Mouse (Mus musculus) CD8-positive naive resting alpha-beta T cell, adult 2 months (primary cell): ENCODE data around the gene Tnrc6a.

Experiments
- DNase-seq, 2 experiments: peaks; one replicate each; pipeline ENCODE4 v3.0.0; 2022; ENCODE audit warnings: low read depth in 2 of 2, low spot score in 2 of 2

The Tnrc6a gene

DNA sequence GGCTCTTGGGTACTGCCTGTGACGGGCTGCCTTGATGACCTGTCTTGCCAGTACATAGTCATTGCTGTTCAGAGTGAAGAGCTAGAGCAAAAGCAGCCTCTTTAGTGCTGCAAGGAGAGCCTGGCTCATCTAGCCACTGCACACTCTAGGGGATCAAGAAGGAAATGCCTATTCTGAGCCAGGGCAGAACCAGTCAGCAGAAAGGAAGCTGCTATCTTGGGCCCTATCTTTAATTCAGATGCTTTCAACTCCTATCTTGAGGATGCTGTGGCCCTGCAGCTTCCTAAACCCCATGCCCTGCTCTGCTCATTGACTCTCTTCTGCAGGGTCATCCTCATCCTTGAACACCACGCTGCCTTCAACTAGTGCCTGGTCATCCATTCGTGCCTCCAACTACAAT, 64.8 kb downstream of the Tnrc6a start:
- DNase-seq: no peak

DNA sequence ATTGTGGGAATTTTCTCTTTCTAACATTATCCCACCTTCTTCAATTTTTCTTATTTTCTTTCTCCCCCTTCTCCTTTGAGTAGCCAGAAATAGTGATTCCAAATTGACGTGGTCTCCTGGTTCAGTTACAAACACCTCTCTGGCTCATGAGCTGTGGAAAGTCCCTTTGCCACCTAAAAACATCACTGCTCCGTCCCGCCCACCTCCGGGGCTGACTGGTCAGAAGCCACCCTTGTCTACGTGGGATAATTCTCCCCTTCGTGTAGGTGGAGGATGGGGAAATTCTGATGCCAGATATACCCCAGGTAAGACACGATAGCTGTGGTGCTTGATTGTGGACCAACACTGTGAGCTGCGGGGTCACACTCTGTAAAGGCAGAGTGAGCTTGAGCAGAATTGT, 66.1 kb downstream of the Tnrc6a start:
- no peak for DNase-seq

DNA sequence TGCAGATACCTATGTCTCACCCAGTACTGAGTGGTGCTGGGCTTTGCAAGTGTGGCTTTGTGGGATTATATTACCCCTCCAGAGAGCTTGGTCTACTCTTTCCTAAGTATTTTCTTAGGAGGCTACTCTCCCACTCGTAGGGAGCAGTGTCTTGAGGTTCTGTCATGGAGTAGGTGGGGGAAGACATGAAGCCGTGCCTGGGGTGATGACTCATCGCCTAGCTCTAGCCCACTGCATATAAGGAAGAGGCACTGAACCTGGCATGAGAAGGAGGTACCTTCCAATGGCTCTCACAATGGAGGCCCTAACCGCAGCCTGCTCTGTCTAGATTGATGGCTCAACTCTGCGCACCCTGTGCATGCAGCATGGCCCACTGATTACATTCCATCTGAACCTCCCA, 68.0 kb downstream of the Tnrc6a start:
- DNase-seq: no peak

DNA sequence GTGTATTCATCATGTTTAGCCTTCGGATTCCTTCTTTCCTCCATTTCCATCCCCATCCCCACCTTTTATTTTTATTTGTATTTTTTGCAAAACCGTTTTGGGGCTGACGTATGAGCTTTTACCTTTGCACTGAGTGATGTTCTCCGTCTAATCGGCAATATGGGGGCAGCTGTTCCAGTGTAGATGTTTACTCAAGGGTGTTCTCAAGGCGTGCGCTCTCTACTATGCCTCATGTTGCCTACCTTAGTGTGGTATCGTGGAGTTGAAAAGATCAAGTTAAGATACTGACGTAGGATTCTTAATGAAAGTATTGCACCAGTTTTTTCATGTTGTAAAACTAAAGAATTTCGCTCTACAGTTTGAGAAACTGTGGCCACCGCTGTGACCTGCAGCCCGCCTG, 69.5 kb downstream of the Tnrc6a start:
- DNase-seq: no peak

DNA sequence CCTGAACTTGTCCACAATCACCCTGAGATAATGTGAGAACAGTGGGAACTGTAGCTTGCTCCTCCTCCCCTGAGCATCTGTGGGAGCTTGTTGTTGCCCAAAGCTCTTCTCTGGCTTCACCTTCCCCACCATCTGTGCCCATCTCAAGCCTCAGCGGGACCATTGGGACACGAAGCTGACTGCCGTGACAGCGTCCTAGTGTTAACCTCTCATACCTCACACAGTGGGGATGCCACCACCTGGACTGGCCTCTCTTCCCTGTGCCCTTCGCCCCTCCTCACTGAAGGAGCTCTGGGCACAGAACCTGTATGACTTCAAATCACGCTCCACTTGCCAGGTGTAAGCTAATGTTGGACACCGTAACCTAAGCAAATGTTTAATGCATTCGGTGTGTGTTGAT, 71.0 kb downstream of the Tnrc6a start:
- no peak for DNase-seq

DNA sequence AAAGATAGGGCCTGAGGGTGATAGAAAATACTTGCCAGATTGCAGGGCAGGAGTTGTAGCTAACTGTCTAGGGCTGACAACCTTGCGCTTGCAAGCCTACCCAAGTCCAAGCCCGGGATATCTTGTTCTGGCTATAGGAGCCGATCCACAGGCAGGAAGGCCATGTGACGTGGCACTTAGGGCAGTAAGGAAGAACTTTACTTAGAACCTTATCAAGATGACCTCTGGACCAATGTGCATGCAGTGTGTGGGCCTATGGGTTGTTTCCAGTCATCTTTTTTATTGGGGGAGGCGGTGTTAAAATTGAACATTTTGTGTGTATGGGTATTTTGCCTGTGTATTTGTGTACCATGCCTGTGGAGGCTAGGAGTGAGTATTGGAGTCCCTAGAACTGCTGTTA, 72.7 kb downstream of the Tnrc6a start:
- DNase-seq: no peak

DNA sequence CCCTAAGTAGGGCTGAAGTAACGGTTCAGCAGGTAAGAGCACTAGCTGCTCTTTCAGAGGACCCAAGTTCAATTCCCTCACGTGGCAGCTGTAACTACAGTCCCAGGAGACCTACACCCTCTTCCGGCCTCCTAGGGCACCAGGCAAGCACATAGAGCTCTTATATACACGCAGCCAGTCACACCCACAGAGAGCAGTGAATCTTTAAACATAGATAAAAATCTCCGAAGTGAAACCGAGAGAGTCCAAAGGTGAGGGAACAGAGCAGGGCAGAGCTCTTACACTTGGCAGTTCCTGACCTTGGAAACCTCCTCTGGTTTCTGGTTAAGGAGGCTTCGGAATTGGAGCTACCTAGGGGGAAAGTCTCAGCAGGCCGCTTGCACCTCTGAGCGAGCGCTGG, 75.0 kb downstream of the Tnrc6a start:
- no peak for DNase-seq

DNA sequence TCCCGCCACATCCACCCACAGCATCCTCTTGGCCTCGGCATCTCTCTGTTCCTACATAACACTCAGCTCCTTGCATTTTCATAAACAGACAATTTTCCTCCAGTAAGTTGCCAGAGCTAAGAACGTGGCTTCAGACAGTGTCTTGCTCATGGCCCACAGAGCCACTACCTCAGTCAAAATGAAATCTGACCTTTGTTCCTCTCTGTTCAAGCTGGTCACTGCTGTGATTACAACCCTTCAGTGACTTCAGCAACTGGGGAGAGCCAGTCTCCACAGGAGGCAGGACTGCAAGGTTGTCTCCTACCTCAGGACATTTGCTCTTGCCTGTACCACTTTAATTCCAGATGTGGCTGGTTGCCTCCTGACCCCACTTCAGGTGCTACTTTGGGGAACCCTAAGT, 75.5 kb downstream of the Tnrc6a start:
- DNase-seq: no peak

DNA sequence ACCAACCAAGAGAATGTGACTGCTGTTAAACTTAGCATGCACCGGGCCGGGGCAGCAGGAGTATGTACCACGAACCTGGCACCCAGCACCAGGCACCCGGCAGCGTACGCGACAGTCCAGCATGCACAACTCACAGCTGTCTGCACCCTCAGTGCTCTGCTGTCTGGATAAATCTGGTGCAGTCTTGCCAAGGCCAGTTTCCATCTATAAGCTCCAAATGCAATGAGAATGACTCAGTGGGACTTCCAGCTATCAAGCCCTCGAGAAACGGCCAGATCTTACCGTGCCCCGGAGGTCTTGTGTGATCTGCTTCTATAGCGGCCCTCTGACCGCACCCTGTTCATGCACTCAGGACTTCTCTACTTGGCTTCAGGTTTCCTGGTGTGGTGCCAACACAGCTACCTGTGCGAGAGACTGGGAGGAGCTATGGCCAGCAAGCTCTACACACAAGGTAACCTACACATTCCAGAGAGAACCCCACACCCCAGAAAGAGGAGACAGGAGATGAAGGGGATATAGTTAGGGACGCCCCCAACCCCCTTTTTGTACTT, 76.0 kb downstream of the Tnrc6a start:
- DNase-seq: no peak

DNA sequence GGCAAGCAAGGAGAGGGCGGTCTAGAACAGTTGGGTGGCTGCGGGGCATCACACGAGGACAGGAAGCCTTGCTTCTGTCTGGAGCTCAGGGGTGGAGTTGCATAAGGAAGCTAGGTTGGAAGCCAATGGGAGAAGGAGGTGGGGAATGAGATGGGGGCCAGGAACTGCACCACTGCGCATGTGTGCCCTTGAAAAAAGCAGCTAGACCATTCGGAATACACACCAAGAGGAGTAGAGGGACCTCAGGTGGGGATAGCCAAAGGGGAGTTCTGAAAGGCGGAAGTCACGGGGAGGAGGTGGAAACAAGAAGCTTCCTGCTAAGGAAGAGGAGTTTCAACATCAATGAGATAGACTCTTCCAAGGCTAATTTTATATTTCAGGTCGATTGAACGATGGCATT, 77.0 kb downstream of the Tnrc6a start:
- no peak for DNase-seq

DNA sequence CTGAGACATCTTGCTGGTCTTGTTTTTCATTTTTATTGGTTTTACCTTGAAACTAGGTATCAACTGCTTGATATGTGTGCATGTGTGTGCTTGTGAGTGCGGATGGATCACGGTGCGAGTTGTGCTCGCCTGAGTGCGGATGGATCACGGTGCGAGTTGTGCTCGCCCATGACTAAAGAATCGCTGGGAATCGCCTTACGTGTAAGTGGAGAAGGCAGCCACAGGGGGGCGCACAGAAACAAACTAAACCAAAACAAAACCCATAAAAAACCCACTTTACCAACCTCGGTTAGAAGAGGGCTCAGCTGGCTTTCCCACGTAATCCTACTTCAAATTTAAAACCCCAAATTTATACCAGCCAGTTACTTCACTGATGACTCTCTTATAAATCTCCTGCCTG, 81.6 kb downstream of the Tnrc6a start:
- peak; percentile 10 to 39 for DNase-seq

DNA sequence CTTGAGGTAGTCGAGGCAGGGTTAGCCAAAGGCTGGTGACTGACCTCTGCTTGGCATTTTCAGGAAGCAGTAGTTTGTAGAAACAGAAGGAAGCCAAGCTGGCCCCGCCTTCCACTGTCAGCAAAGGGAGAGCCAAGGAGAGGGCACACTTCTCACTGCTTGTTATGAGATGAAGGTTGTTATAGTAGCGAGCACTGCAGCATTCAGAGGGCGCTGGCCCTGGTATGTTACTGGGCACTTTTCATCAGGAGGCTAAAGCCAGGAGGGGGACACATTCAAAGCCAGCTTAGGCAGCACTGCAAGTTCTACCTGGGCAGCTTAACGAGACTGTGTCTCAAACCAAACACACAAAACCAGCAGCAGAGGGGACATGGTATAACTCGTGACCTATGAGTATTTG, 83.9 kb downstream of the Tnrc6a start:
- no peak for DNase-seq

DNA sequence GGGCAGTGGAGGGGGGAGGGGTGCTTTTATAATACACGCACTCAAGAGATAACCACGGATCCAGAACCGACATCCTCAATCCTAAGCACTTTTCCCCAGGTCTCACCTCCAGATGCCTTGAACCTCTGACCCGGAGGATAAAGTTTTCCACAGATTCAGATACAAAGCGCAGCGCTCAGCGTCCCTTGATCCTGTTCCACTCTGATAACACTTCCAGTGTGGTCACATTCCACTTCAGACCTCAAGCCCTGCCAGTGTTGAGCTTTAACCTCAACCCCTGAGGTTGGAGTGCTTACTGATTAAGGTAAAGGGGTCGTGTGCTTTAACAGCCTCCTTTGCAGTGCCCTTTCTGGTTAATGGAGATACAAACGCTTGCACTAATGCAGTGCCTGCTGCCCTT, 86.2 kb downstream of the Tnrc6a start:
- DNase-seq: no peak

DNA sequence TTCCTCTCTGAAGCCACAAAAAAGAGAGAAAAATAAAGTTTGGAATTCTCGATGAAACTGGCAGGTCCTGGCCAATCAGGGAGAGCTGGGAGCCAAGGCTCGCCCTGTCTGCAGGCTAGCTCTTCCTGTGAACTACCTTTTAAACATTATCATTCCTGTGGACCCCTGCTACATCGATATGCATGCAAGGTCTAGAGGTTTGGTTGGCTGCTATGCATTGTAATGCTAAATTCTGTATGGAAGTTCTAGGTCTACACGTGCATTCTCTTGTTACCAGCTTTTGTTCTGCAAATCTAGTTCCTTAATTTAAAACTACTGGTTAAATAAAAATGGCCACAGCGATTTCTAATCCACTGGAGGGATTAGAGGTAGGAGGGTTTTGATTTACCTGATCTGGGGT, 87.8 kb downstream of the Tnrc6a start:
- DNase-seq: no peak

DNA sequence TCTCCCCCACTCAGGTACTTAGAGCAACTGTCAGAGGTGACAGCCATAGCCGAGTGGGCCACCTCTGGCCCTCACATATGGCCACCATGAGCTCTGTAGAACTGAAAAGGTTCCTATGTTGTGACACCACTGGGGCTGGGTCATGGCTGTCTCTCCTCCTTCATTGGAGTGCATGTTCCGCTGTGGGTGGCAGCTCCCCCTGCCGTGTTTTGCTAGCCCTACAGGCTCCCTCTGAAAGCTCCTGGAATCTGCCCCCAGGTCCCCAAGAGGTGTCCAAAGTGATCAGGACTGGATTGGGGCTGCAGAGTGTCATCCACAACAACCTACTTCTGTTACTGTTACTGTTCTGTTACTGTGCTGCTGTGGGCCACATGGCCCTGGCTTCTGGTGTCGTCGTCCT, 88.6 kb downstream of the Tnrc6a start:
- no peak for DNase-seq

DNA sequence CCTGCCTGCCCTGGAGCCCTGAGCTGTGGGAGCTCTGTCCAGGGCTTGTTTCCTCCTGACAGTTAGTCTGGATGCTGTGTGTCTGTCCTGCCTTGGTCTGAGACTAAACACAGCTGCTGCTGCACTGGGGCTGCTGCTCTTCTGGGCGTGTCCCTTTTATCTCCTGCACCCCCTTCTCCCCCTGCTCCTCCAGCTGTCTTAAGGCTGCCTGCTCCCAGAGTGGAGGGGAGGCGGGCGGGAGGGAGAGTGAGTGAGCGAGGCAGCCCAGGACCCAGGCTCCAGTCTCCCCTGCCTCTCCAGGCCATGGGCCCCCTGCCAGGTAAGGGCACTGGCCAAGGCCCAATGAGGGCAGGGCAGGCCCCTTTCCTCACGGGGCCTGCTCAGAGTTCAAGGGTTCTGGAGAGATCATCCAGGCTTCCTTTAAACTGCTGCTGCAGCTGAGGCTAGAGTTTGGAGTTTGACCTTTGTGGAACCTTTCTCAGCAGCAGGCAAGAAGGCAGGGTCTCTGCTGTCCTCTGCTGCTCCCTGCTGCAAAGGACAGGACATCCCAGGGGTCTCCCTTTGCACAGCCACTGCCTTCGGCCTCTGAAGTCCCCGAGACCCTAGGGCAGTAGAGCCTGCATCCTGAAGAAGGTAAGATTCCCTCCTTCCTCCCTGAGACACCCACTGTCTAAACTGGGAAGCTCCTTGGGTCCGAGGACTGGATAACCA, 90.8 kb downstream of the Tnrc6a start, which contains the start of gene Slc5a11:
Gene Slc5a11, plus strand, starts transcription at position 416 of the 711 bp plus-strand sequence.
- DNase-seq: no peak

DNA sequence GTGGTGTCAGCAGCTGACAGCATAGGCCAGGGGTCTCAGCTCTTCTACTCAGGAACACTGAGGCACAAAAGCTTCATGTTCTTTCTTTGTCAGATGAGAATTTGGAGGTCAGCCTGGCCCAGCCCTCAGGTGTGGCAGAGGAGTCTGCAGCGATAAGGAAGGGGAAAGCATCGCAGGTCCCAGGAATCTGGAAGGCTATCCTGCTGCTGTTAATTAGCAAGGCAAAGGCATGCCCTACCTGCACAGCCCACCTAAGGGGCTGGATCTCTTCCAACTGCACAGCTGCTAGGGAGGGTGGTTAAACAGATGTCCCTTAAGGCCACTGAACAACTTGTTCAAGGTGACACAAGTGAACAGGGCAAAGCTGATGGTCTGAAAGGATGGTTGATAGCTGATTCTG, 91.5 kb downstream of the Tnrc6a start:
- no peak for DNase-seq

DNA sequence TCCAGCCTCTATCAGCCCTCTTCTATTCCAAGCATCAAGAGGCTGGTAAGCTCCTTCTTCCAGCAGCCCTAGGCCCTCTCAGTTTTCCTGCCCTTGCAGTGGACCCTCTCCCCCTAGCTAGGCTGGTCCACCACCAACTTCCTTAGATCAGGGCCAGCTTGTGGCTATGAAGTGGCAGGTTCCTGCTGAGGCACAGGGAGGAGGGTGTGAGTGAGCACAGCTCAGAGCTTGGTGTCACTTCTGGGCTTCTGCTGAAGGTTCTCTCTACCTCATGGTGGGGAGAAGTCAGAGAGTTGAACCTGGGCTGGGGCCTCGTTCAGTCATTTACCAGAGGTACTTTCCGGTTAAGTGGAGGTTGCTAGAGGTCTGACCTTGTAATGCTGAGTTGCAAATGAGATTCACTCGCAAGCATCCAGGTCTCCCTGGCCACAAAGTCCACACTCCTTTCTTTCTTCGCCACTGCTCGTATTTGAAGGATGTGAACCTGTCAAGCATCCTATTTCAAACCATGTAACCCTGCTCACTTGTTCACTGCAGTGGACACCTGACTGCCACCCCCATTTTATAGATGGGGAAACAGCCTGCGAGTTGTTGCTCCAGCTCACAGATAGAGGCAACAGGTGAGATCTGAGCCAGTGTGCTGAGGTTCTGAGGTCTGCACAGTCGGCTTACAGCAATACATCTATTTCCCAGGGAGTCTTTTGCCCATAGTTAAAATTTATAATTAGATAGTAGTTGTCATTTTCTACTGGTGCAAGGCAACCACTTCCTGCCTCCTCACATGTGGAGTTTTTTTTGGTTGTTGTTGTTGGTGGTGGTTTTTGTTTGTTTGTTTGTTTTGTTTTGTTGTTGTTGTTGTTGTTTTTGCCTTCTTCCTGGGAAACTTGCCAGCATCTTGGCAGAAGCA, 94.0 kb downstream of the Tnrc6a start:
- DNase-seq: no peak

DNA sequence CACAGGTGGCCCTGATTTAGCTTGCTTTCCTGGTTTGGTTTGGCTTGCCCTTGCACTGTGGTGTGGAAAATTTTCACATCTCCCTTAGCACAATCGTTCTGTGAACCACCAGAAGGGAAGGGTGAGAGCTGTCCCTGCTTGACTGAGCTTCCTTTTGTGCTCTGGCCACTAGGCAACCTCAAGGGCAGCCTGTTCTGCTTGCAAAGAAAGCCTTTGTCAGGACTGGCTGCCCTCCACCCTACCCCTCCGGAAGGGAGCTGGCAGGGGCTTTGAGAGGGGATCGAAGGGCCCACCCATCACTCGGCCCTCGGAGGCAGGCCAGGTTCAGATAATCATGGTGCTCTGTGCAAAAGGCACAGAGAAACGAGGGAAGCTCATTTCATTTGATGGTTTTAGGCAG, 94.9 kb downstream of the Tnrc6a start:
- no peak for DNase-seq

DNA sequence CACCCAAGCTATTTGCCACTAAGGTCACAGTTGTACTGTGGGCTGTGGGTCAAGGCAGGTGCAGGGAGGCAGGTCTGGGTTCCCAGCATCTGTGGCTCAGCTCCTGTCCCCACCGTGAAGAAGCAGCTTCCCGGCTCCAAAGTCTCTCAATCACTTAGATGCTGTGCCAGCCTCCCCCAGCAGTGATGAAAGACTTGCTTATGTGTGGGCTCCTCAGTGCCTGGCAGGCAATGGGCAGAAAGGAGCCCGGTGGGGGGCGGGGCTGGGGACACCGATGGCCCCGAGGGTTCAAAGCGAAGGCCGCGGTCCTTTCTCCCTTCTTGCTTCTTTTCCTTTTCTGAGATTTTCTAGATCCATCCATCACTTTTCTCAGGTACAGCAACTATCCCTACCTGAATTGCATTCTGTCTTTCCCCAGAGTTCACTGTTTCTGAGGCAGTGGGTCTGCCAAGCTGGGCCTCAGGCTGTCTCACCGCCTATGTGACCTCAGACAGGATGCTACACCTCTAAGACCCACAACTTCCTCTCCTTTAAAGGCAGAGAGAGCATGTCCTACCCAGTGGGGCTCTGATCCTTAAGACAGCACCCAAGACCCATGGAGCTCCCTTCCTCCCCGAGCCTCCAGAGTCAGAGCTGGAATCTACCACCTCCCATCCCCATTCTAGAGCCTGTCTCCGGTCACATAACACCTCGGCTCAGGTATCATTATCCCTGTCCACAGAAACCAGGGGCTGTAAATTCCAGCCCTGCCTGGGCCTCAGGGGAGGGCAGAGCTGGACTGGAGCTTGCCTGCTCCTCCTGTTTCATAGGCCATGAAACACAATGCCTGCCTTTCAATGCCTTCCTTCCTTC, 96.3 kb downstream of the Tnrc6a start:
- DNase-seq: no peak

DNA sequence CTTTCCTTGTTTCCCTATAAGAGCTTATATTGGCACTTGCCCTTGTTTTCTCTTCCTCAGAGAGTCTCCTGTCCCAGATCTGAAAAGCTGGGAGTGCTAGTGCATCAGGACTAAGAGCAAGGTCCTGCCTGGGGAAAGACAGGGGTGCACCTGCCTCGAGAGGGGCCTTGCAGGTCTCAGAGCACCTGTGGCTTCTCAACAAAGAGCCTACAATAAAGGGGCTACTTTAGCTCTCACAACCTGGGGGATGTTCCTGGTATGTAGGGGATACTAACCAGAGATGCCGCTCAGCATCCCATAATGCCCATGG, 96.9 kb downstream of the Tnrc6a start:
- DNase-seq: no peak

DNA sequence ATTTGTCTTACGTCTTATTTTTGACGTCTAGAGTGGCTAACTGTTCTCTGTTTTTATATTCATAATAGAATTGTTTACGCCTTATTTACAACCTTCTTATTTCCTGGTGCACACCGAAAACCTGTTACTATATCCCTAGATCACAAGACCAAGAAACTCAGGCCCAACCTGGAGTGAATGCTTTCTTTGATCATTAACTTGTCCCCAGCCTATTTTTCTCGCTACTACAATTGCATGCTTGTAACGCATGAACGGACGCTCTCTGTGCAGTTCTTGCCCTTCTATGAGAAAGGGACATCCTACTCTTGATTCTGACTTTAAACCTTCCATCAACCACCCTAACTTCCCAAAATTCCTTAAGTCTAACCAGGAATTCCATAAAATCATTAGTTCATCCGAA, 100.4 kb downstream of the Tnrc6a start:
- DNase-seq: no peak
